Mouse (Mus musculus) neural tube, embryonic 15.5 days (tissue): ENCODE results near the gene Wdr81. TPM values are rescaled to one million over a fixed set of nuclear protein-coding genes. Genes with fewer than 3 reads are reported as not detected.

ENCODE experiments used
- ATAC-seq: fragments of 200-750 bp; cut with Nextera tagmentation; 2 replicates; pipeline ENCODE4 v1.8.0; 2017; ENCODE audit warnings: mild to moderate bottlenecking, moderate TSS enrichment, moderate library complexity; ENCODE audit not compliant: low FRiP score
- H3K27ac ChIP-seq: fragments of 300-500 bp; sonication (generic); replicated peaks from 2 replicates; pipeline ENCODE4 v1.5.1; 2015; ENCODE audit warnings: mild to moderate bottlenecking, inconsistent platforms
- H3K27me3 ChIP-seq: fragments of 300-500 bp; sonication (generic); replicated peaks from 2 replicates; pipeline ENCODE4 v1.6.1; 2015; ENCODE audit warnings: inconsistent platforms
- H3K36me3 ChIP-seq: fragments of 300-500 bp; sonication (generic); 2 replicates; pipeline ENCODE4 v1.6.1; 2015; ENCODE audit warnings: inconsistent platforms
- H3K4me1 ChIP-seq: fragments of 300-500 bp; sonication (generic); 2 replicates; pipeline ENCODE4 v1.6.1; 2015; ENCODE audit warnings: inconsistent platforms
- H3K4me2 ChIP-seq: fragments of 300-500 bp; sonication (generic); 2 replicates; pipeline ENCODE4 v1.6.1; 2015; ENCODE audit warnings: inconsistent platforms, mild to moderate bottlenecking, moderate library complexity
- H3K4me3 ChIP-seq: fragments of 300-500 bp; sonication (generic); replicated peaks from 2 replicates; pipeline ENCODE4 v1.5.1; 2015; ENCODE audit warnings: mild to moderate bottlenecking, inconsistent platforms
- H3K9ac ChIP-seq: fragments of 300-500 bp; sonication (generic); replicated peaks from 2 replicates; pipeline ENCODE4 v1.6.1; 2015; ENCODE audit warnings: mild to moderate bottlenecking, inconsistent platforms
- H3K9me3 ChIP-seq: fragments of 300-500 bp; sonication (generic); replicated peaks from 2 replicates; pipeline ENCODE4 v1.6.1; 2016; ENCODE audit warnings: inconsistent platforms
- WGBS: fragments of 180-500 bp; shearing (Covaris S2); methylation state at CpG from one replicate; pipeline ENCODE4 v1.1.7; 2015; ENCODE audit warnings: mixed read lengths; 5-methylcytosine and 5-hydroxymethylcytosine counted together
- polyA plus RNA-seq: library from polyadenylated mRNA; unstranded; fragments of >200 nt; fragmentation: Nextera tagmentation; extraction: Ambion mirVana; gene quantifications from 2 replicates; pipeline ENCODE4 v1.2.1, GENCODE M21; 2015

The Wdr81 gene
- polyA plus RNA-seq, result 6.3 and 6.6 TPM in 2 replicates

- Histone ChIP-seq H3K4me1 (peaks cover 50% of the 10 kb centered on the region), H3K36me3 (peaks cover 11% of the 10 kb centered on the region; the same call in 1 of the 2 replicates), H3K9ac (peak within 1 kb of the TSS; percentile 63), H3K4me3 (peak within 1 kb of the TSS; percentile 66), H3K27me3 (no peaks in the 10 kb centered on the region), H3K27ac (peak within 1 kb of the TSS; percentile 70), H3K9me3 (no peaks in the 10 kb centered on the region), H3K4me2 (peak within 1 kb of the TSS; percentile 97)
- peak; percentile 94 for ATAC-seq
- WGBS, result 2% methylated on average over 56 of the region's 56 CpGs
Measured at GRCm38 (mm10) chr11:75453991-75454930, at the start of gene Wdr81. Wdr81 (minus strand) TSS chr11:75454717.

GRCm38 (mm10) chr11:75498126-75498525 is 43.6 kb upstream of the Wdr81 start:
- 97% methylated on average over 1 of the region's 1 CpGs for WGBS

GRCm38 (mm10) chr11:75494296-75495049 is 40.0 kb upstream of the Wdr81 start:
- no peaks in the 10 kb centered on the region for H3K27me3 ChIP-seq
- H3K36me3 ChIP-seq, result peaks cover 100% of the 10 kb centered on the region
- no peak overlapping the region for H3K4me3 ChIP-seq
- 95% methylated on average over 10 of the region's 10 CpGs for WGBS
- no peak overlapping the region for H3K27ac ChIP-seq
- no peaks in the 10 kb centered on the region for H3K9me3 ChIP-seq
- no peak overlapping the region for H3K4me2 ChIP-seq
- no peak overlapping the region for H3K9ac ChIP-seq
- no peak for ATAC-seq
- no peaks in the 10 kb centered on the region for H3K4me1 ChIP-seq

More at GRCm38 (mm10) chr11:75498126-75498525, 43.6 kb upstream of the Wdr81 start:
- Histone ChIP-seq H3K9me3 (no peaks in the 10 kb centered on the region), H3K9ac (no peak overlapping the region), H3K4me2 (no peak overlapping the region), H3K4me3 (no peak overlapping the region), H3K36me3 (peaks cover 100% of the 10 kb centered on the region), H3K4me1 (no peaks in the 10 kb centered on the region), H3K27me3 (no peaks in the 10 kb centered on the region), H3K27ac (no peak overlapping the region)
- ATAC-seq, result no peak

GRCm38 (mm10) chr11:75487496-75487895 is 33.0 kb upstream of the Wdr81 start:
- Histone ChIP-seq H3K27me3 (no peaks in the 10 kb centered on the region; the same call in 1 of the 2 replicates), H3K36me3 (peaks cover 36% of the 10 kb centered on the region), H3K9me3 (no peaks in the 10 kb centered on the region), H3K27ac (no peak overlapping the region), H3K4me3 (peak overlapping the region; percentile 76), H3K4me2 (peak overlapping the region; percentile 96), H3K4me1 (peaks cover 17% of the 10 kb centered on the region), H3K9ac (peak overlapping the region; percentile 94)
- no peak for ATAC-seq
- 43% methylated on average over 6 of the region's 6 CpGs for WGBS

- Histone ChIP-seq H3K4me2 (peak within 1 kb of the TSS; percentile 96), H3K9ac (peak within 1 kb of the TSS; percentile 94), H3K4me1 (peaks cover 17% of the 10 kb centered on the region), H3K27me3 (no peaks in the 10 kb centered on the region; the same call in 1 of the 2 replicates), H3K9me3 (no peaks in the 10 kb centered on the region), H3K36me3 (peaks cover 28% of the 10 kb centered on the region), H3K4me3 (peak within 1 kb of the TSS; percentile 76), H3K27ac (peak within 1 kb of the TSS; percentile 81)
- ATAC-seq, result peak; percentile 100
- WGBS, result under 1% methylated on average over 52 of the region's 52 CpGs
Measured at GRCm38 (mm10) chr11:75486601-75487285, 32.2 kb upstream of the Wdr81 start, which contains the start of gene Prpf8. Prpf8 (plus strand) TSS chr11:75486816.

GRCm38 (mm10) chr11:75486192-75486591 is 31.7 kb upstream of the Wdr81 start:
- WGBS, result 21% methylated on average over 3 of the region's 3 CpGs
- H3K4me2 ChIP-seq, result peak overlapping the region; percentile 96
- peaks cover 23% of the 10 kb centered on the region for H3K36me3 ChIP-seq
- no peaks in the 10 kb centered on the region; the same call in 1 of the 2 replicates for H3K27me3 ChIP-seq
- H3K4me3 ChIP-seq, result peak overlapping the region; percentile 76
- H3K9me3 ChIP-seq, result no peaks in the 10 kb centered on the region
- no peak overlapping the region for H3K9ac ChIP-seq
- H3K4me1 ChIP-seq, result peaks cover 17% of the 10 kb centered on the region
- H3K27ac ChIP-seq, result 0 out of 2 replicates have a peak overlapping the region, but pooled peaks have one; percentile 33
- no peak; the same call in none of the 2 replicates for ATAC-seq

- Histone ChIP-seq H3K9ac (no peak overlapping the region), H3K4me3 (no peak overlapping the region), H3K27me3 (no peaks in the 10 kb centered on the region), H3K36me3 (no peaks in the 10 kb centered on the region), H3K4me2 (no peak overlapping the region), H3K27ac (no peak overlapping the region), H3K9me3 (no peaks in the 10 kb centered on the region), H3K4me1 (no peaks in the 10 kb centered on the region)
- WGBS, result 66% methylated on average over 7 of the region's 7 CpGs
- no peak for ATAC-seq
Measured at GRCm38 (mm10) chr11:75473376-75473775, 18.9 kb upstream of the Wdr81 start.

- Histone ChIP-seq H3K4me2 (no peak overlapping the region), H3K4me1 (peaks cover 6% of the 10 kb centered on the region; the same call in 1 of the 2 replicates), H3K27me3 (no peaks in the 10 kb centered on the region), H3K36me3 (no peaks in the 10 kb centered on the region), H3K4me3 (no peak overlapping the region), H3K9ac (no peak overlapping the region), H3K9me3 (no peaks in the 10 kb centered on the region), H3K27ac (no peak overlapping the region)
- no peak for ATAC-seq
- WGBS, result 84% methylated on average over 11 of the region's 11 CpGs
Measured at GRCm38 (mm10) chr11:75472469-75473081, 18.1 kb upstream of the Wdr81 start.

GRCm38 (mm10) chr11:75470675-75471074 is 16.2 kb upstream of the Wdr81 start:
- H3K9me3 ChIP-seq, result no peaks in the 10 kb centered on the region
- H3K27me3 ChIP-seq, result no peaks in the 10 kb centered on the region
- no peak for ATAC-seq
- H3K36me3 ChIP-seq, result peaks cover 3% of the 10 kb centered on the region
- H3K4me1 ChIP-seq, result peaks cover 8% of the 10 kb centered on the region; the same call in 1 of the 2 replicates
- 94% methylated on average over 3 of the region's 3 CpGs for WGBS
- H3K9ac ChIP-seq, result no peak overlapping the region
- no peak overlapping the region for H3K27ac ChIP-seq
- no peak overlapping the region for H3K4me2 ChIP-seq
- no peak overlapping the region for H3K4me3 ChIP-seq

- no peak overlapping the region for H3K9ac ChIP-seq
- peaks cover 17% of the 10 kb centered on the region for H3K36me3 ChIP-seq
- no peak overlapping the region for H3K27ac ChIP-seq
- peaks cover 8% of the 10 kb centered on the region; the same call in 1 of the 2 replicates for H3K4me1 ChIP-seq
- no peak overlapping the region for H3K4me3 ChIP-seq
- 93% methylated on average over 4 of the region's 4 CpGs for WGBS
- ATAC-seq, result no peak
- H3K4me2 ChIP-seq, result no peak overlapping the region
- H3K9me3 ChIP-seq, result no peaks in the 10 kb centered on the region
- H3K27me3 ChIP-seq, result no peaks in the 10 kb centered on the region
Measured at GRCm38 (mm10) chr11:75469261-75469660, 14.7 kb upstream of the Wdr81 start.
